Mouse (Mus musculus) C2C12 (cell line): ENCODE results near the gene Cd9.

Experiments
- CEBPB ChIP-seq: IDR thresholded peaks from one replicate; pipeline ENCODE4 v1.6.1; 2011; ENCODE audit warnings: low read depth, mild to moderate bottlenecking, control low read depth, moderate library complexity
- CTCF ChIP-seq: IDR thresholded peaks from one replicate; pipeline ENCODE4 v1.5.1; 2011; ENCODE audit not compliant: control insufficient read depth, insufficient read depth, insufficient read length
- MAX ChIP-seq: IDR thresholded peaks from one replicate; pipeline ENCODE4 v1.6.1; 2011; ENCODE audit warnings: mild to moderate bottlenecking, control low read depth

DNA sequence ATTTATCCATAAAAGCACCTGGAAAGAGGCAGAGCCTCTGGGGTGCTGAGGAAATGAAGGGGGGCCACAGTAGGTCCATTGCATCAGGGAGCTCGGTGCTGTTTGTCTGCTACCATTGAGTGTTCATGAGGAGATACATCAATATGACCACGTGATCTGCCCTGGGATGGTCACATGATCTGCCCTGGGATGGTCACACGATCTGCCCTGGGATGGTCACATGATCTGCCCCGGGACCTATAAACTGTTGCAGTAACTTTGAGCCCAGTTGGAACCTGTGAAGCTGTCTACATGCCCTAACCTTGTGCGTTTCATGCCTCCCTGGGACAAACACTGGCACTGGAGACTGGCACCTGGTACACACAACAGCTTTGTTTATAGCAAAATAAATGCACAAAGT, 43.9 kb upstream of the Cd9 start:
- no peak for TF ChIP-seq CEBPB
- TF ChIP-seq CTCF: no peak
- no peak for TF ChIP-seq MAX
